In the genomic region with DNA sequence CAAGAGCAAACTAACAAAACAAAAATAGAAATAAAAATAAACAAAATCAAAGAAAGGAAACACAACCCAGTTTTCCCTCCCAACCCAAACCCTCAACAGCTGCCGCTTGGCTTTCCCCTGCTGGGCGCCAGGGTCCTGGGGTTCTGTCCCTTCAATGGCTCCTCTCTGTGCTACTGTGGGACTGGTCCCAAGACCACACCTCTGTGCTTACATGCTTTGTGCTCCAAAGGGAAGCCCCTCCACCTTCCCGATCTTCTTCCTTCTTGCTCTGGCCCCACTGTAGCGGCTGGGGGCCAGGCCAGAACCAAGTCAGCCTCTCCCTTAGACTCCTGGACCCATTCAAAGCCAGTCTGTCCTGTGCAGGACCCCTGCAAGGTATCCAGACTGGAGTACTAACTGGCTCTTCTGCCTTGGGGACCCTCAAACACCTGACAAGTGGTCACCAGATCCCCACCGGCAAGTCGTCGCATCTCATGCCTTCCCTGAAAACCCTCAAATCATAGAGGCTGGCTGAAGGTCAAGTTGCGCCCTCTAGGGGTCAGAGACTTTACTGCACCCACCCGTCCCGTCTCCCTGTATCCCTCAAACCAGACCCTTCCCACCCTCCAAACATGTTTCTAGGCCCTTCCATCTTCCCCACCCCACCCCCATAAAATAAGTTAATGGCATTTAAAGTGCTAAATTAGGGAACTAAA, we compare ENCODE assay signal across 9 mouse cellular contexts. TPM values are rescaled to one million over a fixed set of nuclear protein-coding genes. Genes with fewer than 3 reads are reported as not detected.
DNase-seq lines count a peak whose midpoint lies in the region; ATAC-seq lines count a peak whose summit lies in the region.
"Had no signal": no experiment of that assay in that cellular context is flagged by ENCODE, and none has a peak within 500 bp of the region (broad histone marks: within the 10 kb centered on the region; RNA-seq: fewer than 3 reads in every experiment).

No protein-coding gene starts in this region.

- peak overlapping the region; percentile 58; the same call in 1 of the 2 replicates for H3K27ac ChIP-seq in heart, embryonic 12.5 days (ENCODE audit: poor library complexity, severe bottlenecking)
- H3K27ac ChIP-seq in kidney, embryonic 15.5 days = peak overlapping the region; percentile 82

- no peaks in the 10 kb centered on the region for H3K36me3 ChIP-seq in heart, embryonic 12.5 days
- H3K36me3 ChIP-seq in kidney, embryonic 15.5 days = no peaks in the 10 kb centered on the region

- peak; percentile 71 for DNase-seq in cerebellum, adult 11 months
- peak; percentile 43 for DNase-seq in adipocyte (ENCODE audit: low spot score)
- DNase-seq in embryo, embryonic 10 days (ENCODE audit: low spot score) = peak; percentile 82
- peak; percentile 83 for DNase-seq in lung, postnatal 10 days
- DNase-seq in spleen, adult 18-20 months = peak; percentile 48 to 69

- peak overlapping the region; percentile 37 for H3K4me2 ChIP-seq in heart, embryonic 12.5 days
- peak overlapping the region; percentile 41 for H3K4me2 ChIP-seq in kidney, embryonic 15.5 days
- H3K4me2 ChIP-seq: midbrain, embryonic 12.5 days had no signal

- no peak overlapping the region for H3K4me3 ChIP-seq in heart, embryonic 12.5 days
- no peak overlapping the region for H3K4me3 ChIP-seq in kidney, embryonic 15.5 days (replicated peaks)
- H3K4me3 ChIP-seq: midbrain, embryonic 12.5 days had no signal

- 0 out of 2 replicates have a peak, but pooled peaks cover 3% of the 10 kb centered on the region for H3K4me1 ChIP-seq in heart, embryonic 12.5 days (replicated peaks)
- H3K4me1 ChIP-seq in kidney, embryonic 15.5 days = peaks cover 34% of the 10 kb centered on the region

- peak overlapping the region; percentile 24; the same call in 1 of the 2 replicates for H3K9ac ChIP-seq in heart, embryonic 12.5 days
- H3K9ac ChIP-seq in kidney, embryonic 15.5 days = no peak overlapping the region
- H3K9ac ChIP-seq: midbrain, embryonic 12.5 days had no signal

- 30% methylated on average over 10 of the region's 10 CpGs for WGBS in heart, embryonic 12.5 days
- WGBS in kidney, embryonic 15.5 days = 32% methylated on average over 10 of the region's 10 CpGs

- peaks cover 14% of the 10 kb centered on the region for H3K27me3 ChIP-seq in heart, embryonic 12.5 days (replicated peaks)
- H3K27me3 ChIP-seq in kidney, embryonic 15.5 days = no peaks in the 10 kb centered on the region
- H3K27me3 ChIP-seq: midbrain, embryonic 12.5 days had no signal

- H3K9me3 ChIP-seq in heart, embryonic 12.5 days (replicated peaks) = peaks cover 4% of the 10 kb centered on the region
- H3K9me3 ChIP-seq in kidney, embryonic 15.5 days (replicated peaks) = no peaks in the 10 kb centered on the region
- H3K9me3 ChIP-seq: midbrain, embryonic 12.5 days had no signal

- ATAC-seq in cerebellum, adult (ENCODE audit: insufficient number of reproducible peaks, low FRiP score, low TSS enrichment) = no peak; the same call in 1 of the 2 replicates
- 0 out of 2 replicates have a peak, but pooled peaks have one; percentile 31 for ATAC-seq in heart, embryonic 12.5 days (ENCODE audit: insufficient number of reproducible peaks, low FRiP score)
- ATAC-seq in kidney, embryonic 15.5 days (replicated peaks; ENCODE audit: low FRiP score) = 0 out of 2 replicates have a peak, but pooled peaks have one; percentile 22

RNA-seq across cellular contexts. Expression of a gene that starts 11.0 kb away (rescaled TPM):
- polyA plus RNA-seq in heart, embryonic 12.5 days (2016; fragmentation: Nextera tagmentation; extraction: Ambion mirVana) = 0.90 and 1.00 TPM in 2 replicates
- polyA plus RNA-seq in kidney, embryonic 15.5 days (2015; fragmentation: Nextera tagmentation; extraction: Ambion mirVana) = 0.49 and 0.84 TPM in 2 replicates
